Mouse (Mus musculus) E14TG2a.4 (cell line): Measurements from ENCODE around the gene Smg1.

Experiments used
- CTCF ChIP-seq: conservative IDR thresholded peaks from 2 replicates; pipeline ENCODE4 v1.5.1; 2014; ENCODE audit warnings: low read length
- NANOG ChIP-seq: IDR thresholded peaks from 2 replicates; pipeline ENCODE4 v1.6.1; 2014; ENCODE audit warnings: borderline replicate concordance, low read length, mixed read lengths
- POU5F1 ChIP-seq: IDR thresholded peaks from 2 replicates; pipeline ENCODE4 v1.6.1; 2014; ENCODE audit warnings: low read length, borderline replicate concordance

DNA sequence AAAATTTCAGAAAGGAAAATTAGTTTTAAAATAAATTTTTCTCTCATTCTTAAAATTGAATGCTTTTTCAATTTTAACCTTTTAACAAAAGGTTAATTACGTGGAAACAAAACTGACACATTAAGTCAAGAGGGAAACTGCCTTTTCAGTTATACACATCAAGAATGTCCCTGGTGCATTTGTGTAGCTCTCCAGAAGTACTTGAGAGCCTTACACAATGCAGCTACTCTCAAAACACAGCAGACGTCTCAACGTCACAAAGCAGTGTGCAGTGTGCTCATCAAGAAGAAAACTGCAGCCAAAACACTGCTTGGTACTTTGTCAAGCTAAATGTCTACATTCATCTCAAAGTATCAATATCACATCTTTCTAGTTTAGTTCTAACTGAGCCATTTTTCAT, 63.7 kb downstream of the Smg1 start:
- TF ChIP-seq CTCF, result no peak
- no peak for TF ChIP-seq NANOG
- no peak for TF ChIP-seq POU5F1
